Mouse (Mus musculus) stomach, embryonic 14.5 days (tissue): ENCODE data around the gene Sorcs3. TPM values are rescaled to one million over a fixed set of nuclear protein-coding genes. Genes with fewer than 3 reads are reported as not detected.

Experiments used
- ATAC-seq: fragments of 200-750 bp; cut with Nextera tagmentation; 2 replicates; pipeline ENCODE4 v1.8.0; 2017; ENCODE audit warnings: low read depth, moderate TSS enrichment; ENCODE audit not compliant: insufficient number of reproducible peaks, insufficient read depth, low FRiP score
- H3K27ac ChIP-seq: fragments of 300-500 bp; sonication (generic); 2 replicates; pipeline ENCODE4 v1.5.1; 2014; ENCODE audit warnings: mild to moderate bottlenecking, low read length, moderate library complexity, mixed read lengths
- H3K27me3 ChIP-seq: fragments of 300-500 bp; sonication (generic); 2 replicates; pipeline ENCODE4 v1.6.1; 2014; ENCODE audit warnings: low read length, control low read depth, mixed read lengths; ENCODE audit not compliant: control insufficient read depth, insufficient read depth
- H3K36me3 ChIP-seq: fragments of 300-500 bp; sonication (generic); 2 replicates; pipeline ENCODE4 v1.6.1; 2014; ENCODE audit warnings: mild to moderate bottlenecking, control low read depth, low read length, moderate library complexity, mixed read lengths; ENCODE audit not compliant: control insufficient read depth, insufficient read depth
- H3K4me1 ChIP-seq: fragments of 300-500 bp; sonication (generic); 2 replicates; pipeline ENCODE4 v1.6.1; 2014; ENCODE audit warnings: low read length, control low read depth, mixed read lengths; ENCODE audit not compliant: control insufficient read depth, insufficient read depth
- H3K4me2 ChIP-seq: fragments of 300-500 bp; sonication (generic); replicated peaks from 2 replicates; pipeline ENCODE4 v1.6.1; 2014; ENCODE audit warnings: low read depth, low read length, control low read depth
- H3K4me3 ChIP-seq: fragments of 300-500 bp; sonication (generic); 2 replicates; pipeline ENCODE4 v1.5.1; 2014; ENCODE audit warnings: low read depth, low read length, control low read depth
- H3K9ac ChIP-seq: fragments of 300-500 bp; sonication (generic); replicated peaks from 2 replicates; pipeline ENCODE4 v1.6.1; 2014; ENCODE audit warnings: low read depth, mild to moderate bottlenecking, control low read depth, low read length, moderate library complexity, mixed read lengths
- H3K9me3 ChIP-seq: fragments of 300-500 bp; sonication (generic); 2 replicates; pipeline ENCODE4 v1.6.1; 2016; ENCODE audit warnings: low read depth, low read length, control low read depth; ENCODE audit not compliant: control insufficient read depth
- WGBS: fragments of 180-500 bp; shearing (Covaris S2); extraction: QIAGEN DNeasy Blood & Tissue Kit; methylation state at CpG from one replicate; pipeline ENCODE4 v1.1.7; 2014; 5-methylcytosine and 5-hydroxymethylcytosine counted together
- polyA plus RNA-seq: library from polyadenylated mRNA; unstranded; fragments of >200 nt; fragmentation: Nextera tagmentation; extraction: Ambion mirVana; gene quantifications from 2 replicates; pipeline ENCODE4 v1.2.1, GENCODE M21; 2014

Sorcs3 gene
- polyA plus RNA-seq, 1 experiment from 2014 or later, result 1.8 TPM

DNA sequence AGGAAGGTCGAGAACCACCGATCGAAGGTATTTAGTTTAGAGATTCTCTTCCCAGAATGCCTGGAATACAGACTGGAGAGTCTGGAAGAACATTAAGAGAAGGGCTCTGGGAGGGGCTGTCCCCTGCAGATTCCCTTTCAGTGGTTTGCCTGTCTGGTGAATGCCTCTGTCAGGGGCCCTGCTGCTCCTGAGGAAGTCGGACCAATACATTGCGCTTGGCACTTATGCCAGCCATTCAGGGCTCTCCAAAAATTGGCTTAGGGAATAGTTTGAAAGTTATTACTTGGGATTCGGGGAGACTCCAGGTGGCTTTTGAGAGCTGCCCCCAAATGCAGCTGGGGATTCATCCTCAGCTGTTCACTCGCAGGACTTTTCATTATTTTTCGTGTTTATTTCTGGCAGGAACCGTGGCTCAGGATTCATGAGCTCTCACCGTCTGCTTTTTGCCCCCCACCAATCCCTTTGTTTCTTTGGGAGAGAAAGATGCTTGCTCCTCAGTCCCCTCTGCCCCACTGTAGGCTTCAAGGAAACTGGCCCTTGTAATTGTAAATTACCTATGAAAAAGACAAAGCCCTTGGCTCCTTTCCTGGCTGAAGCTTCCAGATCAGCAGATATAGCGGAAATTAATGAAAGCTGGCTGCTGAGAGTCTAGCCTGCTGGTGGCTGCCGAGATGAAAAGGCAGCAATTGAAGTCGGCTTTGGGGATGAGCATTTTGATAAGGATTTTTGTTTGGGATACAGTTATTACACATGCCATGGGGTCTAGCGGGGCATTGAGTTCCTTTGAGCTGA, 94.8 kb downstream of the Sorcs3 start:
- Histone ChIP-seq H3K27me3 (no peaks in the 10 kb centered on the region), H3K9me3 (no peaks in the 10 kb centered on the region), H3K4me1 (no peaks in the 10 kb centered on the region), H3K27ac (no peak overlapping the region), H3K36me3 (no peaks in the 10 kb centered on the region), H3K4me2 (no peak overlapping the region), H3K9ac (no peak overlapping the region), H3K4me3 (no peak overlapping the region)
- WGBS, result 57% methylated on average over 14 of the region's 14 CpGs
- ATAC-seq, result no peak

DNA sequence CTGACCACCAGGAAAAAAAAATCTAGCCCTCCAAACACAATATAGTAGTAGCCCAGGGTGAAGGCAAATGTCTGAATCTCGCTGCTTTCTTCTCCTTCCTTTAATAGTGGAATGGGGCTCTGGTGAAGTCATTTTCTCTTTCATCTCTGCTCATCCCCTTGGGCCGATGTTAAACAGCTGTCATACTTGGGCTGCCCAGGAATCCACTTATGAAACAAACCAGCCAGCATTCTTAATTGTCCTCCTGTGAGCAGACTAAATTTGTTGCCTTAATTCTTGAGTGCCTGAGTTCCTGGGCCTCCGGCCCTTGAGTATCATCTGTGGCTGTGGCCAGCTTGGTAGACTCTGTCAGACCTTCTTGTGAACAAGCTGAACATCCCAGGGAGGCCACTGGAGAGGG, 95.5 kb downstream of the Sorcs3 start:
- no peaks in the 10 kb centered on the region for H3K36me3 ChIP-seq
- ATAC-seq, result no peak
- no peak overlapping the region for H3K4me2 ChIP-seq
- H3K27ac ChIP-seq, result no peak overlapping the region
- H3K27me3 ChIP-seq, result no peaks in the 10 kb centered on the region
- no peaks in the 10 kb centered on the region for H3K9me3 ChIP-seq
- WGBS, result 52% methylated on average over 3 of the region's 3 CpGs
- H3K4me1 ChIP-seq, result no peaks in the 10 kb centered on the region
- no peak overlapping the region for H3K4me3 ChIP-seq
- H3K9ac ChIP-seq, result no peak overlapping the region

DNA sequence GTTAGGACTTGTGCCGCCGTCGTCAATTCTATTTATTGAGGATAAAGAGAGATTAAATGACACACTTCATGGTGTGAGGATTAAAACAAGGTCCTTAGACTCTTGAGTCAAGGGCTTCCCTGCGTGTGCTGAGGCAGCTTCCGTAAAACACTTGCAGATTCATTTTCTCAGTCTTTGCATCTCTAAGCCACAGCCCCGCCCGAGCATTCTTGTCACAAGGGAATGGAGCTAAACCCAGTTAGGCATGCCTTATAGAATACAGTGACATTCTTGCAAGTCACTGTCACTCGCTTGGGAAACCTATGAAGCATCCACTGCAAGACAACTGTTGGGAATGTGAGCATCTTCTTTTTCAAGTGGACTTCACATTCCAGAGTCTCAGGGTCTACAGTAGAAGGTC, 102.5 kb downstream of the Sorcs3 start:
- no peak for ATAC-seq

DNA sequence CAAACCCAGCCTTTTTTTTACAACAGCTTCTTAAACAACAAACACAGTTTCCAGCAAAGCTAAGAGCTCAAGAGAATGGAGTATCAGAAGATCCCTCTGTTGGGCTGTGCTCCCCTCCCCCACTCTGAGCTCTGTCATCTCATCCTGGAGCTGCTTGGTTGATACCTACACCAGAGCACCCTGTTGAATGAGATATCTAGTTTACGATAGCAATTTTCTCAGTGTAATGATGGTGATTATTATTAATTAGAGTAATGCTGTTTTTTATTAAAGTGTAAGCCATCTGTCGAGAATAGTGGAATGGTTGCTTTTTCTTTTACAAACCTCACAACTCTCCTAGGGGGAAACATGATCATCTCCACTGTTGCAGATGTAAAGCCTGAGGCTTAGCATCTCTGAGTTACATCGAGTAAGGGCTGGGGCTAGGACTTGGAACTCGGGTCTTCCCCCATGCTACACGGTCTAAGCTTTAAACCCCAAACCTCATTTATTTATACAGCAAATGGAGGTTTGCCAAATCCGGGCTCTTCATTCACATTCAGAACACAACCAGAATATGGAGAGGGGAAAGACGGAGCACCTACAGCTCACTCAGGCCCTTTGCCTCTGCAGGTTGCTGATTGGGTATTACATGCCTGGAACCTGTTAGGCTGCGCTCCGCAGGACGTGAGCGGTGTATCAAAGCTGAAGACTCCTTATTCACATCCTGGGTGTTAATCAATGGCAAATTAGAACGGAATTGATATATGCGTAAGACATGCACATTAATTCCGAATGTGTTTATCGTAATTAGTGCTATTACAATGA, 103.9 kb downstream of the Sorcs3 start:
- Histone ChIP-seq H3K4me2 (no peak overlapping the region), H3K9ac (no peak overlapping the region), H3K27me3 (no peaks in the 10 kb centered on the region), H3K4me3 (no peak overlapping the region), H3K9me3 (no peaks in the 10 kb centered on the region), H3K4me1 (no peaks in the 10 kb centered on the region), H3K27ac (no peak overlapping the region), H3K36me3 (no peaks in the 10 kb centered on the region)
- ATAC-seq, result no peak
- 69% methylated on average over 15 of the region's 15 CpGs for WGBS

More for the DNA sequence above, 102.5 kb downstream of the Sorcs3 start:
- H3K4me1 ChIP-seq, result no peaks in the 10 kb centered on the region
- H3K9me3 ChIP-seq, result no peaks in the 10 kb centered on the region
- no peak overlapping the region for H3K4me3 ChIP-seq
- H3K4me2 ChIP-seq, result no peak overlapping the region
- no peak overlapping the region for H3K27ac ChIP-seq
- H3K36me3 ChIP-seq, result no peaks in the 10 kb centered on the region
- H3K9ac ChIP-seq, result no peak overlapping the region
- 85% methylated on average over 8 of the region's 8 CpGs for WGBS
- no peaks in the 10 kb centered on the region for H3K27me3 ChIP-seq

DNA sequence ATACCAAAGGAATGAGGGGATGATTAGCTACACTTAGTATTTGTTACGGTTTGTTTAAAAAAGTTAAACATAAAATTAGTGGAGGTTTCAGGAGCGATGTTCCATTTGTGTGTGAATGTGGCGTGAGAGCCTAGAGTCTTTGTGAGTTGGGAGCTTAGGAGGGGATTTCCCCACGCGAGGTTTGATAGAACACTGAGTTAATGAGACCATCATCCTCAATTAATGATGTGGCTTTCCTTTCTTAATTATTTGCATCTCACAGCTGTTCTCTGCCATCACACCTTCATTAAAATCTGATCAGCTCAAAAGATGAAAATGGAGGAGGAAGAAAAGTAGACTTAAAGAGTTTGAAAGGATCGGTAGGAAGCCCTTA, 104.5 kb downstream of the Sorcs3 start:
- Histone ChIP-seq H3K27ac (no peak overlapping the region), H3K9ac (no peak overlapping the region), H3K36me3 (no peaks in the 10 kb centered on the region), H3K9me3 (no peaks in the 10 kb centered on the region), H3K27me3 (no peaks in the 10 kb centered on the region), H3K4me2 (no peak overlapping the region), H3K4me1 (no peaks in the 10 kb centered on the region), H3K4me3 (no peak overlapping the region)
- 89% methylated on average over 6 of the region's 6 CpGs for WGBS
- no peak for ATAC-seq

DNA sequence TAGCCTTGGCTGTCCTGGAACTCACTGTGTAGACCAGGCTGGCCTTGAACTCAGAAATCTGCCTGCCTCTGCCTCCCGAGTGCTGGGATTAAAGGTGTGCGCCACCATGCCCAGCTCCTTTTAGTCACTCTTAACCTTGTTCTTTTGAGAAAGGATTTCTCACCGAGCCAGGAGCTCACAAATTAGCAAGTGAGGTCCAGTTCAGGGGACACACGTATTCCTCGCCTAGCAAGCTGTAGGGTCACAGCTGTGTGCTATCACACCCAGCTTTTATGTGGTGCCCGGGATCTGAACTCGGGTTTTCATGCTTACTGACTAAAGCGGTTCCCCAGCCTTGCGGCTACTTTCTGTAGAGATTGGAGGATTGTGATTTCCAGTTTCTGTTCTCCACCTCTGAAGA, 108.0 kb downstream of the Sorcs3 start:
- H3K36me3 ChIP-seq, result no peaks in the 10 kb centered on the region
- H3K9ac ChIP-seq, result no peak overlapping the region
- ATAC-seq, result no peak
- H3K9me3 ChIP-seq, result no peaks in the 10 kb centered on the region
- H3K4me1 ChIP-seq, result no peaks in the 10 kb centered on the region
- WGBS, result 94% methylated on average over 9 of the region's 9 CpGs
- H3K4me2 ChIP-seq, result no peak overlapping the region
- no peak overlapping the region for H3K4me3 ChIP-seq
- H3K27me3 ChIP-seq, result no peaks in the 10 kb centered on the region
- no peak overlapping the region for H3K27ac ChIP-seq

DNA sequence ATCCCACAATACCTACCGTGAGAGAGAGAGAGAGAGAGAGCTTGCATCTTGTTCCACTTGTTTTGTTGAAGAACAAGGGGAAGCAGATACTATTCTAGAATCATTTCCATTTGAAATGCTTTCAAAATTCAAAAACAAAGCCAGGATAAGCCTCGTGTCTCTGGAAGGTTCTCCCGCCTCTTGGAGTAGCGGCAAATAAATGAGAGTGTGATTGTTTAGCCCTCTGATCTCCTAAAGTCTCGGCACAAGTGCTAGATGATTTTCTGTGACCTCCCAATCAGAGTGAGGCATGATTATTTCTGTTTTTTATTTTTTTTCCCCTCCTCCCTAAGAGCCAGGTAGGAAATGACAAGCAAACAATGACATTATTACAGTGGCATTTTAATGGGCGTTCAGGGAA, 121.3 kb downstream of the Sorcs3 start:
- H3K36me3 ChIP-seq, result no peaks in the 10 kb centered on the region
- WGBS, result 65% methylated on average over 6 of the region's 6 CpGs
- no peak overlapping the region for H3K4me3 ChIP-seq
- H3K27ac ChIP-seq, result no peak overlapping the region
- H3K9ac ChIP-seq, result no peak overlapping the region
- H3K9me3 ChIP-seq, result no peaks in the 10 kb centered on the region
- no peak overlapping the region for H3K4me2 ChIP-seq
- no peaks in the 10 kb centered on the region for H3K27me3 ChIP-seq
- ATAC-seq, result no peak
- H3K4me1 ChIP-seq, result no peaks in the 10 kb centered on the region

DNA sequence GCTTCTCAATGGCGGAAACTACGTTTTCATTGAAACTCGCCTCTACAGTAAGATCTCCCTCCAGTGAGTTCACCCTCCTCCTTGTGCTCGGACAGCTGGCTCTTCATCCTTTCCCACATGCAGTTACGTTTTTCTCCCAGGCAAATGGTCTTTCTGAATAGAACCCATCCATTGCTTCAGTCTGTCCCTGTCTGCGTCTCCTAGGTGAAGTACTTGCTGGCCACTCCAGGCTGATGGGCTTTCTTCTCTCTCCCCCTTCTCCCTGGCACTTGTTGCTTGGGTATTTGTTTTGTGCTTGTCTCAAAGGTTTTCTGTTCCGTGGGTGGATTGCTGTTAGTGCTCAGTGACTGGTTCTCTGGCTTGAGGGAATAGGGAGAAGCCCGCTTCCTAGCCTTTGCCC, 122.3 kb downstream of the Sorcs3 start:
- Histone ChIP-seq H3K9ac (no peak overlapping the region), H3K36me3 (no peaks in the 10 kb centered on the region), H3K9me3 (no peaks in the 10 kb centered on the region), H3K27me3 (no peaks in the 10 kb centered on the region), H3K27ac (no peak overlapping the region), H3K4me3 (no peak overlapping the region), H3K4me1 (no peaks in the 10 kb centered on the region), H3K4me2 (no peak overlapping the region)
- 87% methylated on average over 8 of the region's 8 CpGs for WGBS
- no peak for ATAC-seq
